Mouse (Mus musculus) MEL (cell line): ENCODE results near the gene Epo. TPM values are rescaled to one million over a fixed set of nuclear protein-coding genes. Genes with fewer than 3 reads are reported as not detected.

Experiments
- DNase-seq: peaks from one replicate; pipeline ENCODE4 v3.0.0; 2011; ENCODE audit warnings: low read depth, low spot score
- H3K27ac ChIP-seq: 2 replicates; pipeline ENCODE4 v1.5.1; 2012; ENCODE audit warnings: low read depth, mild to moderate bottlenecking, control low read depth, low read length, moderate library complexity; ENCODE audit not compliant: control insufficient read depth
- H3K27me3 ChIP-seq, 2 experiments: fragments of 150-350 bp in 1 of 2; sonication (generic) in 1 of 2; 2 replicates each; pipeline ENCODE4 v1.6.1; 2012; ENCODE audit warnings: low read length in 2 of 2, mild to moderate bottlenecking in 2 of 2, improper control_type of control experiment in 1 of 2, moderate library complexity in 1 of 2; ENCODE audit not compliant: insufficient read depth in 2 of 2, control insufficient read depth in 1 of 2
- H3K36me3 ChIP-seq, 2 experiments: 2 replicates each; pipeline ENCODE4 v1.6.1; 2012 to 2014; ENCODE audit warnings: low read length in 2 of 2, improper control_type of control experiment in 1 of 2, inconsistent platforms in 1 of 2, mild to moderate bottlenecking in 1 of 2; ENCODE audit not compliant: insufficient read depth in 2 of 2, control insufficient read depth in 1 of 2
- H3K4me1 ChIP-seq, 2 experiments: fragments of 150-350 bp in 1 of 2; sonication (generic) in 1 of 2; 2 replicates each; pipeline ENCODE4 v1.6.1; 2012; ENCODE audit warnings: low read length in 2 of 2, improper control_type of control experiment in 1 of 2, mild to moderate bottlenecking in 1 of 2; ENCODE audit not compliant: insufficient read depth in 2 of 2, control insufficient read depth in 1 of 2
- H3K4me3 ChIP-seq, 2 experiments: fragments of 150-350 bp in 1 of 2; sonication (generic) in 1 of 2; 2 replicates each; pipeline ENCODE4 v1.5.1; 2012; ENCODE audit warnings: low read depth in 2 of 2, low read length in 2 of 2, mild to moderate bottlenecking in 2 of 2, moderate library complexity in 2 of 2, control low read depth in 1 of 2, improper control_type of control experiment in 1 of 2; ENCODE audit not compliant: control insufficient read depth in 1 of 2, insufficient read depth in 1 of 2
- H3K79me2 ChIP-seq: 2 replicates; pipeline ENCODE4 v1.6.1; 2012; ENCODE audit warnings: mild to moderate bottlenecking, low read length, moderate library complexity; ENCODE audit not compliant: control insufficient read depth, poor library complexity, insufficient read depth
- H3K9ac ChIP-seq: 2 replicates; pipeline ENCODE4 v1.6.1; 2012; ENCODE audit warnings: low read depth, mild to moderate bottlenecking, control low read depth, low read length, moderate library complexity; ENCODE audit not compliant: control insufficient read depth, poor library complexity, severe bottlenecking
- H3K9me3 ChIP-seq: fragments of 150-350 bp; sonication (generic); replicated peaks from 2 replicates; pipeline ENCODE4 v1.6.1; 2012; ENCODE audit warnings: mild to moderate bottlenecking, low read length, improper control_type of control experiment, moderate library complexity; ENCODE audit not compliant: insufficient read depth
- CTCF ChIP-seq, 3 experiments: IDR thresholded peaks in 2 of 3; conservative IDR thresholded peaks in 1 of 3; 2 replicates each; pipeline ENCODE4 v1.5.1; 2011 to 2012; ENCODE audit warnings: low read length in 3 of 3, low read depth in 2 of 3, mild to moderate bottlenecking in 2 of 3, improper control_type of control experiment in 1 of 3, inconsistent platforms in 1 of 3, mixed read lengths in 1 of 3, moderate library complexity in 1 of 3; ENCODE audit not compliant: control insufficient read depth in 1 of 3, insufficient read depth in 1 of 3, poor library complexity in 1 of 3, severe bottlenecking in 1 of 3
- GABPA ChIP-seq: IDR thresholded peaks from 2 replicates; pipeline ENCODE4 v1.6.1; 2012; ENCODE audit warnings: low read depth, mild to moderate bottlenecking, inconsistent platforms, low read length, improper control_type of control experiment, moderate library complexity
- JUND ChIP-seq: IDR thresholded peaks from 2 replicates; pipeline ENCODE4 v1.6.1; 2011; ENCODE audit warnings: low read depth, mild to moderate bottlenecking, improper control_type of control experiment, low read length
- MAFK ChIP-seq: IDR thresholded peaks from 2 replicates; pipeline ENCODE4 v1.6.1; 2011; ENCODE audit warnings: low read depth, mild to moderate bottlenecking, low read length, improper control_type of control experiment, borderline replicate concordance
- MAZ ChIP-seq: IDR thresholded peaks from 2 replicates; pipeline ENCODE4 v1.6.1; 2012; ENCODE audit warnings: low read depth, mild to moderate bottlenecking, inconsistent platforms, low read length, improper control_type of control experiment
- MEF2A ChIP-seq: IDR thresholded peaks from 2 replicates; pipeline ENCODE4 v1.6.1; 2014; ENCODE audit warnings: low read depth, mild to moderate bottlenecking, inconsistent platforms, low read length, improper control_type of control experiment; ENCODE audit not compliant: poor library complexity, insufficient replicate concordance, severe bottlenecking; ENCODE audit errors: extremely low read depth
- MYB ChIP-seq: IDR thresholded peaks from 2 replicates; pipeline ENCODE4 v1.6.1; 2011; ENCODE audit warnings: mild to moderate bottlenecking, low read depth, low read length, improper control_type of control experiment
- NRF1 ChIP-seq: IDR thresholded peaks from 2 replicates; pipeline ENCODE4 v1.6.1; 2014; ENCODE audit warnings: low read depth, mild to moderate bottlenecking, inconsistent platforms, low read length, improper control_type of control experiment, moderate library complexity; ENCODE audit not compliant: poor library complexity, insufficient read depth, severe bottlenecking
- POLR2AphosphoS5 ChIP-seq: IDR thresholded peaks from 2 replicates; pipeline ENCODE4 v1.6.1; 2012; ENCODE audit warnings: low read depth, borderline replicate concordance, mild to moderate bottlenecking, inconsistent platforms, low read length, moderate library complexity, mixed read lengths
- RAD21 ChIP-seq: IDR thresholded peaks from 2 replicates; pipeline ENCODE4 v1.6.1; 2011; ENCODE audit warnings: mild to moderate bottlenecking, low read depth, low read length, improper control_type of control experiment
- SMC3 ChIP-seq: IDR thresholded peaks from 2 replicates; pipeline ENCODE4 v1.6.1; 2011; ENCODE audit warnings: low read depth, low read length, improper control_type of control experiment
- USF1 ChIP-seq: IDR thresholded peaks from 2 replicates; pipeline ENCODE4 v1.6.1; 2014; ENCODE audit warnings: low read depth, mild to moderate bottlenecking, inconsistent platforms, low read length, improper control_type of control experiment, moderate library complexity
- ZKSCAN1 ChIP-seq: IDR thresholded peaks from 2 replicates; pipeline ENCODE4 v1.6.1; 2012; ENCODE audit warnings: low read depth, mild to moderate bottlenecking, inconsistent platforms, low read length, improper control_type of control experiment, moderate library complexity
- ZMIZ1 ChIP-seq: IDR thresholded peaks from 2 replicates; pipeline ENCODE4 v1.6.1; 2012; ENCODE audit warnings: low read depth, mild to moderate bottlenecking, inconsistent platforms, low read length, improper control_type of control experiment, moderate library complexity
- polyA plus RNA-seq, 2 experiments: library from polyadenylated mRNA; stranded (reverse) in 1 of 2; unstranded in 1 of 2; fragments of >175 nt in 1 of 2; fragments of >200 nt in 1 of 2; gene quantifications; 2 replicates each; pipeline versions ENCODE4 v1.2.1 to v1.2.4; 2012; ENCODE audit warnings: low replicate concordance in 2 of 2, low read depth in 1 of 2; ENCODE audit not compliant: insufficient read length in 2 of 2, insufficient read depth in 1 of 2, missing spikeins in 1 of 2
- total RNA-seq: library from RNA; depleted of rRNA; stranded (reverse); fragments of 300-350 nt; gene quantifications from 2 replicates; pipeline ENCODE4 v1.2.3, GENCODE M21; 2012

Gene Epo
- total and polyA plus RNA-seq, 3 experiments: not detected

- H3K27ac ChIP-seq: no peak overlapping the region
- H3K36me3 ChIP-seq: peaks cover 0 to 7% of the 10 kb centered on the region in 2 experiments; a peak in 2 of 4 replicates
- no peaks in the 10 kb centered on the region for H3K27me3 ChIP-seq
- no peak for TF ChIP-seq ZMIZ1
- no peak for TF ChIP-seq JUND
- TF ChIP-seq MAFK: no peak
- no peak for TF ChIP-seq CTCF (IDR thresholded peaks at IDR 0.05 in 2 of 3, conservative IDR thresholded peaks at IDR 0.05 in 1 of 3; ENCODE audit: control insufficient read depth in 1 of 3, insufficient read depth in 1 of 3, low read depth in 2 of 3, low read length in 3 of 3, poor library complexity in 1 of 3, severe bottlenecking in 1 of 3)
- no peak for TF ChIP-seq ZKSCAN1
- no peak for TF ChIP-seq MYB
- TF ChIP-seq NRF1: no peak
- TF ChIP-seq USF1: no peak
- no peak for TF ChIP-seq POLR2AphosphoS5
- TF ChIP-seq MEF2A: no peak
- TF ChIP-seq MAZ: no peak
- H3K4me3 ChIP-seq: no peak overlapping the region
- no peak overlapping the region for H3K9ac ChIP-seq
- no peaks in the 10 kb centered on the region for H3K9me3 ChIP-seq
- peaks cover 2 to 16% of the 10 kb centered on the region in 2 experiments for H3K4me1 ChIP-seq
- peaks cover 48% of the 10 kb centered on the region for H3K79me2 ChIP-seq
- no peak for DNase-seq
These were observed 18.9 kb downstream of the Epo start for GRCm38 (mm10) chr5:137513951-137514721.

- DNase-seq: no peak
- Histone ChIP-seq H3K4me3 (no peak overlapping the region), H3K36me3 (peaks cover 0 to 7% of the 10 kb centered on the region in 2 experiments; a peak in 2 of 4 replicates), H3K4me1 (peaks cover 2 to 16% of the 10 kb centered on the region in 2 experiments), H3K9me3 (no peaks in the 10 kb centered on the region), H3K27me3 (no peaks in the 10 kb centered on the region), H3K79me2 (peaks cover 48% of the 10 kb centered on the region), H3K9ac (no peak overlapping the region), H3K27ac (no peak overlapping the region)
- TF ChIP-seq CTCF (IDR thresholded peaks at IDR 0.05 in 2 of 3, conservative IDR thresholded peaks at IDR 0.05 in 1 of 3; ENCODE audit: control insufficient read depth in 1 of 3, insufficient read depth in 1 of 3, low read depth in 2 of 3, low read length in 3 of 3, poor library complexity in 1 of 3, severe bottlenecking in 1 of 3) (peak; percentile 49 to 77 (median 63)), RAD21 (peak; percentile 33), SMC3 (peak; percentile 54), GABPA (no peak)
These were observed 19.9 kb downstream of the Epo start for GRCm38 (mm10) chr5:137512847-137513794.
